ENCODE assay signal across 8 mouse cellular contexts in the genomic region with DNA sequence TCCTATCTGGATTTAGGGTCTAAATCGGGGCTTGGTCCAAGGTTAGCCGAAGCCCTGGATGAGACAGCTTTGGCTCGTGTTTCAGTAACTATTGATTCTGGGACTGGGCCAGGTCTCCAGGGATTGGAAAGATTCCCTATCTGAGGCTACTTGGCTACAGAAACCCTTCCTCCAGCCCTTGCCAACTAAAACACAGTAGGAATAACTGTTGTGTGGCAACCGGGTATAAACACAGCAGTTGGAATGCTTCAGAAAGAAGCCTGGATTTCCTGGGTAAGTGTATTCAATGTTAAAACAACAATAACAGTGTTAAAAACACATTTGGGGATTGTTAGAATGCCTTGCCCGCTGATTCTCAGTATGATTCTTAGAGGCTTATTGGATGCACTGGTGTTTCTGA.
DNase-seq lines count a peak whose midpoint lies in the region; ATAC-seq and TF ChIP-seq lines count a peak whose summit lies in the region.

No protein-coding gene starts in this region.

- 28% methylated on average over 5 of the region's 5 CpGs for WGBS in forebrain, postnatal 0 days
- WGBS in forebrain, embryonic 11.5 days: 81% methylated on average over 5 of the region's 5 CpGs
- 35% methylated on average over 5 of the region's 5 CpGs for WGBS in embryonic facial prominence, embryonic 15.5 days

- no peaks in the 10 kb centered on the region for H3K27me3 ChIP-seq in forebrain, postnatal 0 days (ENCODE audit: insufficient read depth, low read length)
- no peaks in the 10 kb centered on the region for H3K27me3 ChIP-seq in forebrain, embryonic 11.5 days (ENCODE audit: control insufficient read depth, insufficient read depth, low read length)
- no peaks in the 10 kb centered on the region for H3K27me3 ChIP-seq in embryonic facial prominence, embryonic 15.5 days

- ATAC-seq in forebrain, postnatal 0 days: peak; percentile 83
- ATAC-seq in forebrain, embryonic 11.5 days (replicated peaks; ENCODE audit: low FRiP score): no peak
- peak; percentile 84 for ATAC-seq in embryonic facial prominence, embryonic 15.5 days (ENCODE audit: insufficient number of reproducible peaks, low FRiP score, low TSS enrichment, low read depth)

- H3K4me2 ChIP-seq in forebrain, postnatal 0 days (ENCODE audit: low read depth): no peak overlapping the region
- H3K4me2 ChIP-seq in forebrain, embryonic 11.5 days (ENCODE audit: low read depth, low read length, severe bottlenecking): no peak overlapping the region
- H3K4me2 ChIP-seq in embryonic facial prominence, embryonic 15.5 days (replicated peaks): no peak overlapping the region

- H3K4me1 ChIP-seq in forebrain, postnatal 0 days (ENCODE audit: insufficient read depth): peaks cover 10% of the 10 kb centered on the region; the same call in 1 of the 2 replicates
- no peaks in the 10 kb centered on the region for H3K4me1 ChIP-seq in forebrain, embryonic 11.5 days (replicated peaks; ENCODE audit: control insufficient read depth, insufficient read depth, low read length)
- H3K4me1 ChIP-seq in embryonic facial prominence, embryonic 15.5 days: peaks cover 8% of the 10 kb centered on the region

- no peaks in the 10 kb centered on the region for H3K36me3 ChIP-seq in forebrain, postnatal 0 days (ENCODE audit: insufficient read depth)
- H3K36me3 ChIP-seq in forebrain, embryonic 11.5 days (ENCODE audit: control insufficient read depth, insufficient read depth, low read length): no peaks in the 10 kb centered on the region
- H3K36me3 ChIP-seq in embryonic facial prominence, embryonic 15.5 days: no peaks in the 10 kb centered on the region

- no peak overlapping the region for H3K9ac ChIP-seq in forebrain, postnatal 0 days
- H3K9ac ChIP-seq in forebrain, embryonic 11.5 days (ENCODE audit: low read length): no peak overlapping the region
- no peak overlapping the region for H3K9ac ChIP-seq in embryonic facial prominence, embryonic 15.5 days

- intact Hi-C loops in heart, postnatal 36 days (cut with DNase I): loop anchor here (5.0 kb wide), 1 partner anchor 72 kb away; no protein-coding TSS in a partner anchor

- no peak overlapping the region for H3K4me3 ChIP-seq in forebrain, postnatal 0 days (ENCODE audit: low read depth, low read length)
- no peak overlapping the region for H3K4me3 ChIP-seq in forebrain, embryonic 11.5 days (ENCODE audit: low read depth, low read length)
- no peak overlapping the region for H3K4me3 ChIP-seq in embryonic facial prominence, embryonic 15.5 days (replicated peaks)

- H3K27ac ChIP-seq in forebrain, postnatal 0 days (ENCODE audit: low read depth, low read length): no peak overlapping the region
- H3K27ac ChIP-seq in forebrain, embryonic 11.5 days (ENCODE audit: low read depth, low read length): no peak overlapping the region
- H3K27ac ChIP-seq in embryonic facial prominence, embryonic 15.5 days (replicated peaks): no peak overlapping the region; the same call in 1 of the 2 replicates

- no peaks in the 10 kb centered on the region for H3K9me3 ChIP-seq in forebrain, postnatal 0 days (ENCODE audit: low read length)
- no peaks in the 10 kb centered on the region for H3K9me3 ChIP-seq in forebrain, embryonic 11.5 days (ENCODE audit: control insufficient read depth, low read length)
- H3K9me3 ChIP-seq in embryonic facial prominence, embryonic 15.5 days (replicated peaks): no peaks in the 10 kb centered on the region

- DNase-seq in forebrain, postnatal 0 days: peak; percentile 73
- DNase-seq in forebrain, embryonic 11.5 days (ENCODE audit: low spot score): no peak
- DNase-seq in NIH3T3 (ENCODE audit: low read depth): peak; percentile 93
- peak; percentile 81 for DNase-seq in heart, postnatal 36 days
- DNase-seq in lung, adult 18-20 months: peak; percentile 59 to 71
- DNase-seq in spleen, postnatal 14 days (ENCODE audit: low spot score in 2 of 2): no peak
- DNase-seq in spleen, adult 18-20 months: no peak

- no peak for TF ChIP-seq CTCF in forebrain, postnatal 0 days (IDR thresholded peaks at IDR 0.05; ENCODE audit: low read depth)

Comparison
In these comparisons a context has a peak if more than half of its experiments do, and no peak if none do; other contexts are left out.
1. DNase-seq: peak in forebrain, postnatal 0 days (single experiment), NIH3T3 (single experiment), heart, postnatal 36 days (2 of 2) and lung, adult 18-20 months (2 of 2); none in forebrain, embryonic 11.5 days (single experiment), spleen, postnatal 14 days (0 of 2) and spleen, adult 18-20 months (0 of 2).